ENCODE assay signal across 25 mouse cellular contexts in genomic region chr3:107664641-107665040, GRCm38 (mm10). TPM values are rescaled to one million over a fixed set of nuclear protein-coding genes. Genes with fewer than 3 reads are reported as not detected.
DNase-seq lines count a peak whose midpoint lies in the region; ATAC-seq and TF ChIP-seq lines count a peak whose summit lies in the region.
"Had no signal": no experiment of that assay in that cellular context is flagged by ENCODE, and none has a peak within 500 bp of the region (broad histone marks: within the 10 kb centered on the region; RNA-seq: fewer than 3 reads in every experiment).

No protein-coding gene starts in this region.

- H3K4me2 ChIP-seq in kidney, embryonic 14.5 days (replicated peaks; ENCODE audit: low read depth, low read length): no peak overlapping the region
- H3K4me2 ChIP-seq: embryonic facial prominence, embryonic 13.5 days; embryonic facial prominence, embryonic 15.5 days; forebrain, embryonic 12.5 days had no signal

- H3K4me3 ChIP-seq in kidney, adult 2 months (ENCODE audit: insufficient read depth, low read depth, low read length): peak overlapping the region; percentile 39; the same call in 1 of the 2 replicates
- no peak overlapping the region for H3K4me3 ChIP-seq in kidney, embryonic 14.5 days (ENCODE audit: low read length)
- H3K4me3 ChIP-seq: embryonic facial prominence, embryonic 13.5 days; embryonic facial prominence, embryonic 15.5 days; erythroblast, embryonic 14.5 days; forebrain, embryonic 10.5 days; forebrain, embryonic 12.5 days had no signal

- no peak overlapping the region for H3K9ac ChIP-seq in kidney, embryonic 14.5 days (ENCODE audit: low read depth, low read length)
- H3K9ac ChIP-seq: embryonic facial prominence, embryonic 13.5 days; embryonic facial prominence, embryonic 15.5 days; forebrain, embryonic 12.5 days had no signal

- WGBS in kidney, adult 2 months: 60% methylated on average over 1 of the region's 1 CpGs
- 96% methylated on average over 1 of the region's 1 CpGs for WGBS in kidney, embryonic 14.5 days

- ATAC-seq in kidney, embryonic 14.5 days (ENCODE audit: low FRiP score, low TSS enrichment): no peak
- ATAC-seq: forebrain, embryonic 14.5 days had no signal

- peak; percentile 31 for DNase-seq in kidney, adult 11 months
- DNase-seq in kidney, postnatal 14 days: no peak
- peak; percentile 82 for DNase-seq in kidney, adult 2 months
- no peak for DNase-seq in kidney, postnatal 10 days
- DNase-seq in kidney, adult 9 months: peak; percentile 81
- DNase-seq: adrenal gland, adult 2 months; adrenal gland, postnatal 10 days; adrenal gland, postnatal 25 days; cerebellum, adult 11 months; cerebellum, adult 18-20 months; cerebellum, adult 8-10 months; cerebellum, adult 9-11 months; cerebellum, postnatal 14 days; cerebellum, postnatal 36 days; embryo, embryonic 11 days had no signal

- no peaks in the 10 kb centered on the region for H3K9me3 ChIP-seq in kidney, embryonic 14.5 days (ENCODE audit: control insufficient read depth, low read length)
- H3K9me3 ChIP-seq: embryonic facial prominence, embryonic 13.5 days; embryonic facial prominence, embryonic 15.5 days; forebrain, embryonic 10.5 days; forebrain, embryonic 12.5 days had no signal

- H3K27me3 ChIP-seq in kidney, adult 2 months (replicated peaks; ENCODE audit: control insufficient read depth, insufficient read depth, low read length): no peaks in the 10 kb centered on the region
- H3K27me3 ChIP-seq in kidney, embryonic 14.5 days (ENCODE audit: control insufficient read depth, insufficient read depth, low read length): no peaks in the 10 kb centered on the region
- H3K27me3 ChIP-seq: embryonic facial prominence, embryonic 13.5 days; embryonic facial prominence, embryonic 15.5 days; forebrain, embryonic 12.5 days had no signal

- H3K4me1 ChIP-seq in kidney, adult 2 months (ENCODE audit: control insufficient read depth, insufficient read depth, low read length): peaks cover 3% of the 10 kb centered on the region; the same call in 1 of the 2 replicates
- no peaks in the 10 kb centered on the region for H3K4me1 ChIP-seq in kidney, embryonic 14.5 days (ENCODE audit: control insufficient read depth, insufficient read depth, low read length)
- H3K4me1 ChIP-seq: embryonic facial prominence, embryonic 13.5 days; embryonic facial prominence, embryonic 15.5 days; forebrain, embryonic 10.5 days; forebrain, embryonic 12.5 days had no signal

- no peak for TF ChIP-seq POLR2A in kidney, adult 2 months (IDR thresholded peaks at IDR 0.05; ENCODE audit: low read depth, low read length)

- peaks cover 20% of the 10 kb centered on the region for H3K36me3 ChIP-seq in kidney, adult 2 months (ENCODE audit: control insufficient read depth, insufficient read depth, low read length)
- H3K36me3 ChIP-seq in kidney, embryonic 14.5 days (ENCODE audit: control insufficient read depth, insufficient read depth, low read length): peaks cover 96% of the 10 kb centered on the region

- H3K27ac ChIP-seq in kidney, adult 2 months (ENCODE audit: insufficient read depth, low read depth, low read length): peak overlapping the region; percentile 97
- H3K27ac ChIP-seq in kidney, embryonic 14.5 days (ENCODE audit: low read depth, low read length): no peak overlapping the region
- H3K27ac ChIP-seq: embryonic facial prominence, embryonic 13.5 days; embryonic facial prominence, embryonic 15.5 days; forebrain, embryonic 10.5 days; forebrain, embryonic 12.5 days had no signal

- no peak for TF ChIP-seq CTCF in kidney, adult 2 months (conservative IDR thresholded peaks at IDR 0.05; ENCODE audit: insufficient read depth, insufficient read length, low read depth, low read length)

RNA-seq across cellular contexts. Expression of gene Ahcyl1, which starts 31.7 kb away (rescaled TPM):
- 88.6 and 101 TPM in 2 replicates for polyA plus RNA-seq in kidney, adult 2 months (2012; rRNA removed)
- polyA plus RNA-seq in kidney, embryonic 14.5 days (2014; fragmentation: Nextera tagmentation; extraction: Ambion mirVana): 73.8 and 119 TPM in 2 replicates

RNA-seq across cellular contexts. Expression of gene Strip1, which starts 33.1 kb away (rescaled TPM):
- polyA plus RNA-seq in kidney, adult 2 months (2012; rRNA removed): 46.0 and 54.1 TPM in 2 replicates
- 33.3 and 55.0 TPM in 2 replicates for polyA plus RNA-seq in kidney, embryonic 14.5 days (2014; fragmentation: Nextera tagmentation; extraction: Ambion mirVana)

RNA-seq across cellular contexts. Expression of gene Gm10961, which starts 33.5 kb away (rescaled TPM):
- not detected in 2 replicates for polyA plus RNA-seq in kidney, adult 2 months (2012; rRNA removed)
- polyA plus RNA-seq in kidney, embryonic 14.5 days (2014; fragmentation: Nextera tagmentation; extraction: Ambion mirVana): not detected in 2 replicates
- polyA plus RNA-seq: adrenal gland, adult 2 months; brain, embryonic 14.5 days; C2C12; embryonic facial prominence, embryonic 11.5 days; embryonic facial prominence, embryonic 13.5 days; embryonic facial prominence, embryonic 15.5 days; erythroblast, embryonic 14.5 days; forebrain, embryonic 10.5 days; forebrain, embryonic 12.5 days; forebrain, embryonic 14.5 days had no signal

Comparison
In these comparisons a context has a peak if more than half of its experiments do, and no peak if none do; other contexts are left out.
1. DNase-seq: peak in kidney, adult 11 months (single experiment), kidney, adult 2 months (single experiment) and kidney, adult 9 months (single experiment); none in kidney, postnatal 14 days (single experiment) and kidney, postnatal 10 days (single experiment).